ENCODE assay signal across 11 mouse cellular contexts in the genomic region with DNA sequence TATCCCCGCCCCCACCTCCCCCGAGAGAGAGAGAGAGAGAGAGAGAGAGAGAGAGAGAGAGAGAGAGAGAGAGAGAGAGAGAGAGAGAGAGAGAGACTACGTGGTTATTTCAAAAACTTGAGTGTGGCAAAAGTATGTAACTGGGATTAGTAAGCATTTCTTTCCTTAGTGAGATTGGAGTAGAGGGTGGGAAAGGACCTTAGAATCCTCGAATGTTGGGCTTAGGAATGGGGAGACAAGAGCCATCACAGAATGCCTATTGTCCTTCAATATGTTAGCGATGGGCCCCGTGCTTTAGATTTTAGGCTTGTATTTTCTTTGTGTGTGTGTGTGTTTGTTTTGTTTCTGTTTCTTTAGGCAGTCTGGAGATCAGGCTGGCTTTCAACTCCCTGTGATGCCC. TPM values are rescaled to one million over a fixed set of nuclear protein-coding genes. Genes with fewer than 3 reads are reported as not detected.
DNase-seq lines count a peak whose midpoint lies in the region; ATAC-seq lines count a peak whose summit lies in the region.
"Had no signal": no experiment of that assay in that cellular context is flagged by ENCODE, and none has a peak within 500 bp of the region (broad histone marks: within the 10 kb centered on the region; RNA-seq: fewer than 3 reads in every experiment).

No protein-coding gene starts in this region.

- no peak for DNase-seq in heart, postnatal 4 days
- DNase-seq in midbrain, embryonic 11.5 days (ENCODE audit: low spot score, missing footprints) = peak; percentile 83
- no peak for DNase-seq in forebrain, embryonic 14.5 days (ENCODE audit: low spot score)
- no peak for DNase-seq in adrenal gland, adult 2 months
- no peak for DNase-seq in adrenal gland, adult (ENCODE audit: inconsistent age in 2 of 2, low spot score in 1 of 2)

- H3K27ac ChIP-seq in heart, embryonic 16.5 days (ENCODE audit: low read length) = peak overlapping the region; percentile 93
- H3K27ac ChIP-seq in midbrain, embryonic 11.5 days (ENCODE audit: low read depth, low read length) = no peak overlapping the region
- H3K27ac ChIP-seq in midbrain, embryonic 16.5 days (ENCODE audit: low read length) = no peak overlapping the region; the same call in 1 of the 2 replicates
- peak overlapping the region; percentile 58; the same call in 1 of the 2 replicates for H3K27ac ChIP-seq in forebrain, embryonic 14.5 days (ENCODE audit: low read depth, low read length)
- no peak overlapping the region for H3K27ac ChIP-seq in neural tube, embryonic 15.5 days (replicated peaks)

- H3K9me3 ChIP-seq in heart, embryonic 16.5 days (replicated peaks; ENCODE audit: control insufficient read depth, low read length) = no peaks in the 10 kb centered on the region
- H3K9me3 ChIP-seq in midbrain, embryonic 11.5 days (ENCODE audit: control insufficient read depth, low read length) = no peaks in the 10 kb centered on the region
- no peaks in the 10 kb centered on the region for H3K9me3 ChIP-seq in midbrain, embryonic 16.5 days (replicated peaks; ENCODE audit: control insufficient read depth, low read length, poor library complexity, severe bottlenecking)
- no peaks in the 10 kb centered on the region for H3K9me3 ChIP-seq in forebrain, embryonic 14.5 days (replicated peaks; ENCODE audit: control insufficient read depth, low read length)
- H3K9me3 ChIP-seq in neural tube, embryonic 15.5 days (replicated peaks) = no peaks in the 10 kb centered on the region

- peaks cover under 1% of the 10 kb centered on the region; the same call in 1 of the 2 replicates for H3K27me3 ChIP-seq in heart, embryonic 16.5 days (ENCODE audit: control insufficient read depth, insufficient read depth, low read length)
- H3K27me3 ChIP-seq in midbrain, embryonic 11.5 days (ENCODE audit: control insufficient read depth, insufficient read depth, low read length) = no peaks in the 10 kb centered on the region; the same call in 1 of the 2 replicates
- 0 out of 2 replicates have a peak, but pooled peaks cover 5% of the 10 kb centered on the region for H3K27me3 ChIP-seq in midbrain, embryonic 16.5 days (ENCODE audit: control insufficient read depth, insufficient read depth, low read depth, low read length)
- H3K27me3 ChIP-seq in forebrain, embryonic 14.5 days (replicated peaks; ENCODE audit: control insufficient read depth, insufficient read depth, low read length) = no peaks in the 10 kb centered on the region
- no peaks in the 10 kb centered on the region for H3K27me3 ChIP-seq in neural tube, embryonic 15.5 days (replicated peaks)

- 11% methylated on average over 6 of the region's 6 CpGs for WGBS in heart, embryonic 16.5 days
- 14% methylated on average over 6 of the region's 6 CpGs for WGBS in midbrain, embryonic 11.5 days
- 12% methylated on average over 6 of the region's 6 CpGs for WGBS in midbrain, embryonic 16.5 days
- WGBS in forebrain, embryonic 14.5 days = 8% methylated on average over 6 of the region's 6 CpGs
- 12% methylated on average over 6 of the region's 6 CpGs for WGBS in neural tube, embryonic 15.5 days

- H3K9ac ChIP-seq in heart, embryonic 16.5 days (ENCODE audit: low read length) = peak overlapping the region; percentile 52
- no peak overlapping the region for H3K9ac ChIP-seq in midbrain, embryonic 11.5 days (ENCODE audit: low read length)
- no peak overlapping the region for H3K9ac ChIP-seq in midbrain, embryonic 16.5 days (ENCODE audit: low read depth, low read length)
- no peak overlapping the region for H3K9ac ChIP-seq in forebrain, embryonic 14.5 days (ENCODE audit: low read length)
- H3K9ac ChIP-seq in neural tube, embryonic 15.5 days (replicated peaks) = no peak overlapping the region

- peak overlapping the region; percentile 70 for H3K4me2 ChIP-seq in heart, embryonic 16.5 days (ENCODE audit: low read depth, low read length)
- H3K4me2 ChIP-seq in midbrain, embryonic 11.5 days = no peak overlapping the region
- no peak overlapping the region for H3K4me2 ChIP-seq in midbrain, embryonic 16.5 days (ENCODE audit: low read length)
- H3K4me2 ChIP-seq in forebrain, embryonic 14.5 days (ENCODE audit: low read length) = no peak overlapping the region; the same call in 1 of the 2 replicates
- H3K4me2 ChIP-seq in neural tube, embryonic 15.5 days = peak overlapping the region; percentile 49; the same call in 1 of the 2 replicates

- H3K36me3 ChIP-seq in heart, embryonic 16.5 days (ENCODE audit: control insufficient read depth, insufficient read depth) = no peaks in the 10 kb centered on the region
- H3K36me3 ChIP-seq in midbrain, embryonic 11.5 days (ENCODE audit: control insufficient read depth, insufficient read depth, low read length) = no peaks in the 10 kb centered on the region
- no peaks in the 10 kb centered on the region for H3K36me3 ChIP-seq in midbrain, embryonic 16.5 days (ENCODE audit: control insufficient read depth, insufficient read depth, low read length)
- no peaks in the 10 kb centered on the region for H3K36me3 ChIP-seq in forebrain, embryonic 14.5 days (ENCODE audit: control insufficient read depth, insufficient read depth, low read length)
- H3K36me3 ChIP-seq in neural tube, embryonic 15.5 days = no peaks in the 10 kb centered on the region

- peaks cover 15% of the 10 kb centered on the region for H3K4me1 ChIP-seq in heart, embryonic 16.5 days (ENCODE audit: control insufficient read depth, insufficient read depth, low read length)
- peaks cover 5% of the 10 kb centered on the region for H3K4me1 ChIP-seq in midbrain, embryonic 11.5 days (ENCODE audit: control insufficient read depth, insufficient read depth, low read length)
- peaks cover 6% of the 10 kb centered on the region for H3K4me1 ChIP-seq in midbrain, embryonic 16.5 days (ENCODE audit: control insufficient read depth, insufficient read depth, low read length)
- peaks cover 4% of the 10 kb centered on the region; the same call in 1 of the 2 replicates for H3K4me1 ChIP-seq in forebrain, embryonic 14.5 days (ENCODE audit: control insufficient read depth, insufficient read depth, low read length)
- peaks cover 8% of the 10 kb centered on the region for H3K4me1 ChIP-seq in neural tube, embryonic 15.5 days

- peak overlapping the region; percentile 44 for H3K4me3 ChIP-seq in heart, embryonic 16.5 days (ENCODE audit: low read length)
- no peak overlapping the region for H3K4me3 ChIP-seq in midbrain, embryonic 11.5 days (ENCODE audit: low read depth, low read length)
- no peak overlapping the region for H3K4me3 ChIP-seq in midbrain, embryonic 16.5 days (ENCODE audit: low read depth, low read length)
- no peak overlapping the region for H3K4me3 ChIP-seq in forebrain, embryonic 14.5 days (ENCODE audit: low read depth, low read length)
- H3K4me3 ChIP-seq in neural tube, embryonic 15.5 days (replicated peaks) = no peak overlapping the region

- ATAC-seq in heart, embryonic 16.5 days (replicated peaks; ENCODE audit: extremely low read depth, insufficient read depth, low FRiP score) = no peak
- ATAC-seq in midbrain, embryonic 11.5 days (ENCODE audit: low FRiP score) = no peak
- no peak for ATAC-seq in midbrain, embryonic 16.5 days
- no peak for ATAC-seq in forebrain, embryonic 14.5 days
- ATAC-seq in neural tube, embryonic 15.5 days (ENCODE audit: low FRiP score) = no peak

RNA-seq across cellular contexts. Expression of gene Nanog, which starts 4.0 kb away (rescaled TPM):
- 0.54 and 1.1 TPM in 2 replicates for polyA plus RNA-seq in heart, embryonic 16.5 days (2015; fragmentation: Nextera tagmentation; extraction: Ambion mirVana)
- under 1 TPM; 0.38 to 0.41 TPM for total RNA-seq in heart, postnatal 4 days (2021)
- 0.22 TPM in 1 of 2 replicates, not detected in the other for polyA plus RNA-seq in midbrain, embryonic 11.5 days (2014; fragmentation: Nextera tagmentation; extraction: Ambion mirVana)
- not detected in 2 replicates for polyA plus RNA-seq in midbrain, embryonic 16.5 days (2015; fragmentation: Nextera tagmentation; extraction: Ambion mirVana)
- polyA plus RNA-seq in forebrain, embryonic 14.5 days (2014; fragmentation: Nextera tagmentation; extraction: Ambion mirVana) = 0.12 and 0.30 TPM in 2 replicates
- polyA plus RNA-seq in neural tube, embryonic 15.5 days (2015; fragmentation: Nextera tagmentation; extraction: Ambion mirVana) = 0.11 TPM in 1 of 2 replicates, not detected in the other
- not detected for total RNA-seq in adrenal gland, adult 2 months (2021)
- polyA plus RNA-seq in adrenal gland, adult 2 months (2012; rRNA removed) = not detected in 2 replicates
- total RNA-seq: common myeloid progenitor, adult 5-6 weeks; megakaryocyte, adult 5-6 weeks; neutrophil, adult 5-6 weeks had no signal

Comparison
In these comparisons a context has a peak if more than half of its experiments do, and no peak if none do; other contexts are left out.
1. H3K27ac ChIP-seq: peak in heart, embryonic 16.5 days (single experiment) and forebrain, embryonic 14.5 days (single experiment); none in midbrain, embryonic 11.5 days (single experiment), midbrain, embryonic 16.5 days (single experiment) and neural tube, embryonic 15.5 days (single experiment).
2. H3K4me2 ChIP-seq: peak in heart, embryonic 16.5 days (single experiment) and neural tube, embryonic 15.5 days (single experiment); none in midbrain, embryonic 11.5 days (single experiment), midbrain, embryonic 16.5 days (single experiment) and forebrain, embryonic 14.5 days (single experiment).